Mouse (Mus musculus): ENCODE results near the gene Aqp6. TPM values are rescaled to one million over a fixed set of nuclear protein-coding genes. Genes with fewer than 3 reads are reported as not detected.
A peak's percentile ranks its signal among the peaks of the same experiment; 100 is the strongest.

Gene Aqp6
- 1.7 TPM in 1 of 2 replicates, not detected in the other for total RNA-seq (2014; rRNA removed)
- polyA plus RNA-seq (2015; fragmentation: Nextera tagmentation; extraction: Ambion mirVana) = 0.23 and 0.28 TPM in 2 replicates

DNA sequence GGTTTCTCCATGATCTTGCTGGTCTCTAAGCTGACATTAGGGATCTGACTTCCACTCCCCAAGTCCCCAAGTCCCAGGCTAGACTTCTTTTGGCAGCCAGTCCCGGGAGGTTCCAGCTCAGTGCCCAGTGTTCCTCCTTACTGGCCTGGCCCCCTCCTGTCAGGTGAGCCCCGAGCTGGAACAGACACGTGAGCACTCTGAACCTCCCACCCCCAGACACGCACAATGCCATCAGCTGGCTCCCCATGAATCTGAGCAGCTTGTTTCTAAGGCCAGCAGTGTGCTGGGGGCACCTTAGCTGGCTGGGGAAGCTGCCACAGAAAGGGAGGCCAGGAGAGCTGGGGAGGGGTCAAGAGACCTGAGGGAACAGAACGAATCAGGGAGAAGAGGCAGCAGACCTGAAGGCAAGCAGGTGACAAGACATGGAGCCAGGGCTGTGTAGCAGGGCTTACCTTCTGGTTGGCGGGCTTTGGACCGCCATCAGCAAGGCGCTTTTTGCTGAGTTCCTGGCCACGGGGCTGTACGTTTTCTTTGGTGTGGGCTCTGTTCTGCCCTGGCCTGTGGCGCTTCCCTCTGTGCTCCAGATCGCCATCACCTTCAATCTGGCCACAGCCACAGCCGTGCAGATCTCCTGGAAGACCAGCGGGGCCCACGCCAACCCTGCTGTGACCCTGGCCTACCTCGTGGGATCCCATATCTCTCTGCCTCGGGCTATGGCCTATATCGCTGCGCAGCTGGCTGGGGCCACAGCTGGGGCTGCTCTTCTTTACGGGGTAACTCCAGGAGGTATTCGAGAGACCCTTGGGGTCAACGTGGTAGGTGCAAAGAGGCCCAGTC lies at the start of gene Aqp6:
Gene Aqp6, plus strand, starts transcription at position 415 of the 837 bp plus-strand sequence.
- ATAC-seq (ENCODE audit: low FRiP score) = no peak
- DNase-seq (ENCODE audit: low spot score) = no peak
- no peak within 1 kb of the TSS for H3K9ac ChIP-seq (replicated peaks; ENCODE audit: low read length, poor library complexity, severe bottlenecking)
- H3K4me3 ChIP-seq (ENCODE audit: low read depth, low read length) = no peak within 1 kb of the TSS
- no peaks in the 10 kb centered on the region for H3K9me3 ChIP-seq (ENCODE audit: low read length)
- peaks cover 4% of the 10 kb centered on the region; the same call in 1 of the 2 replicates for H3K27me3 ChIP-seq (ENCODE audit: insufficient read depth, low read length)
- 56% methylated on average over 22 of the region's 22 CpGs for WGBS
- H3K36me3 ChIP-seq (ENCODE audit: insufficient read depth, low read length) = no peaks in the 10 kb centered on the region
- no peak within 1 kb of the TSS for H3K27ac ChIP-seq (ENCODE audit: low read depth, low read length)
- H3K4me1 ChIP-seq (ENCODE audit: insufficient read depth, low read length) = 0 out of 2 replicates have a peak, but pooled peaks cover 5% of the 10 kb centered on the region
- H3K4me2 ChIP-seq (ENCODE audit: low read depth, low read length, poor library complexity, severe bottlenecking) = no peak within 1 kb of the TSS
- TF ChIP-seq CTCF (IDR thresholded peaks at IDR 0.05) = no peak

- no peak overlapping the region for H3K9ac ChIP-seq (replicated peaks; ENCODE audit: low read length, poor library complexity, severe bottlenecking)
- no peak overlapping the region for H3K27ac ChIP-seq (ENCODE audit: low read depth, low read length)
- no peaks in the 10 kb centered on the region for H3K27me3 ChIP-seq (ENCODE audit: insufficient read depth, low read length)
- 70% methylated on average over 6 of the region's 6 CpGs for WGBS
- no peaks in the 10 kb centered on the region for H3K4me1 ChIP-seq (ENCODE audit: insufficient read depth, low read length)
- no peak overlapping the region for H3K4me2 ChIP-seq (ENCODE audit: low read depth, low read length, poor library complexity, severe bottlenecking)
- ATAC-seq (ENCODE audit: low FRiP score) = no peak
- peaks cover 7% of the 10 kb centered on the region; the same call in 1 of the 2 replicates for H3K36me3 ChIP-seq (ENCODE audit: insufficient read depth, low read length)
- no peaks in the 10 kb centered on the region for H3K9me3 ChIP-seq (ENCODE audit: low read length)
- TF ChIP-seq CTCF (IDR thresholded peaks at IDR 0.05) = no peak
- H3K4me3 ChIP-seq (ENCODE audit: low read depth, low read length) = no peak overlapping the region
- DNase-seq (ENCODE audit: low spot score) = no peak
Observed at GRCm38 (mm10) chr15:99553767-99554166, 47.4 kb upstream of the Aqp6 start.

GRCm38 (mm10) chr15:99558947-99559346 lies 42.3 kb upstream of the Aqp6 start:
- H3K9ac ChIP-seq (replicated peaks; ENCODE audit: low read length, poor library complexity, severe bottlenecking) = no peak overlapping the region
- H3K4me1 ChIP-seq (ENCODE audit: insufficient read depth, low read length) = no peaks in the 10 kb centered on the region
- DNase-seq (ENCODE audit: low spot score) = no peak
- H3K27ac ChIP-seq (ENCODE audit: low read depth, low read length) = no peak overlapping the region
- H3K27me3 ChIP-seq (ENCODE audit: insufficient read depth, low read length) = no peaks in the 10 kb centered on the region
- WGBS = 86% methylated on average over 1 of the region's 1 CpGs
- H3K36me3 ChIP-seq (ENCODE audit: insufficient read depth, low read length) = no peaks in the 10 kb centered on the region
- ATAC-seq (ENCODE audit: low FRiP score) = no peak
- H3K4me3 ChIP-seq (ENCODE audit: low read depth, low read length) = no peak overlapping the region
- H3K4me2 ChIP-seq (ENCODE audit: low read depth, low read length, poor library complexity, severe bottlenecking) = no peak overlapping the region
- H3K9me3 ChIP-seq (ENCODE audit: low read length) = no peaks in the 10 kb centered on the region
- TF ChIP-seq CTCF (IDR thresholded peaks at IDR 0.05) = peak; percentile 20; the same call in 1 of the 2 replicates

GRCm38 (mm10) chr15:99560246-99560645 lies 41.0 kb upstream of the Aqp6 start:
- ATAC-seq (ENCODE audit: low FRiP score) (no peak), DNase-seq (ENCODE audit: low spot score) (no peak)
- no peak overlapping the region for H3K27ac ChIP-seq (ENCODE audit: low read depth, low read length)
- H3K4me2 ChIP-seq (ENCODE audit: low read depth, low read length, poor library complexity, severe bottlenecking) = no peak overlapping the region
- H3K36me3 ChIP-seq (ENCODE audit: insufficient read depth, low read length) = no peaks in the 10 kb centered on the region
- H3K9ac ChIP-seq (replicated peaks; ENCODE audit: low read length, poor library complexity, severe bottlenecking) = no peak overlapping the region
- H3K4me3 ChIP-seq (ENCODE audit: low read depth, low read length) = no peak overlapping the region
- no peaks in the 10 kb centered on the region for H3K4me1 ChIP-seq (ENCODE audit: insufficient read depth, low read length)
- H3K27me3 ChIP-seq (ENCODE audit: insufficient read depth, low read length) = no peaks in the 10 kb centered on the region
- TF ChIP-seq CTCF (IDR thresholded peaks at IDR 0.05) = no peak
- 76% methylated on average over 10 of the region's 10 CpGs for WGBS
- no peaks in the 10 kb centered on the region for H3K9me3 ChIP-seq (ENCODE audit: low read length)

- no peak for ATAC-seq (ENCODE audit: low FRiP score)
Observed at GRCm38 (mm10) chr15:99567371-99567770, 33.8 kb upstream of the Aqp6 start.

GRCm38 (mm10) chr15:99568682-99569081 lies 32.5 kb upstream of the Aqp6 start:
- ATAC-seq (ENCODE audit: low FRiP score) = no peak

More at GRCm38 (mm10) chr15:99567371-99567770, 33.8 kb upstream of the Aqp6 start:
- Histone ChIP-seq H3K27ac (ENCODE audit: low read depth, low read length) (no peak overlapping the region), H3K4me2 (ENCODE audit: low read depth, low read length, poor library complexity, severe bottlenecking) (no peak overlapping the region), H3K4me3 (ENCODE audit: low read depth, low read length) (no peak overlapping the region), H3K27me3 (ENCODE audit: insufficient read depth, low read length) (no peaks in the 10 kb centered on the region), H3K9ac (replicated peaks; ENCODE audit: low read length, poor library complexity, severe bottlenecking) (no peak overlapping the region), H3K9me3 (ENCODE audit: low read length) (no peaks in the 10 kb centered on the region), H3K4me1 (ENCODE audit: insufficient read depth, low read length) (no peaks in the 10 kb centered on the region), H3K36me3 (ENCODE audit: insufficient read depth, low read length) (no peaks in the 10 kb centered on the region)
- DNase-seq (ENCODE audit: low spot score) = no peak
- WGBS = 56% methylated on average over 4 of the region's 4 CpGs
- TF ChIP-seq CTCF (IDR thresholded peaks at IDR 0.05) = no peak

More at GRCm38 (mm10) chr15:99568682-99569081, 32.5 kb upstream of the Aqp6 start:
- 45% methylated on average over 6 of the region's 6 CpGs for WGBS
- Histone ChIP-seq H3K4me2 (ENCODE audit: low read depth, low read length, poor library complexity, severe bottlenecking) (no peak overlapping the region), H3K4me3 (ENCODE audit: low read depth, low read length) (no peak overlapping the region), H3K4me1 (ENCODE audit: insufficient read depth, low read length) (no peaks in the 10 kb centered on the region), H3K9ac (replicated peaks; ENCODE audit: low read length, poor library complexity, severe bottlenecking) (no peak overlapping the region), H3K36me3 (ENCODE audit: insufficient read depth, low read length) (no peaks in the 10 kb centered on the region), H3K9me3 (ENCODE audit: low read length) (no peaks in the 10 kb centered on the region), H3K27ac (ENCODE audit: low read depth, low read length) (no peak overlapping the region), H3K27me3 (ENCODE audit: insufficient read depth, low read length) (no peaks in the 10 kb centered on the region)
- no peak for DNase-seq (ENCODE audit: low spot score)
- TF ChIP-seq CTCF (IDR thresholded peaks at IDR 0.05) = no peak

Measured in midbrain, postnatal 0 days (tissue).